Mouse (Mus musculus) forebrain, embryonic 14.5 days (tissue): ENCODE measurements around the gene Pole3. TPM values are rescaled to one million over a fixed set of nuclear protein-coding genes. Genes with fewer than 3 reads are reported as not detected.

ENCODE experiments used
- ATAC-seq: fragments of 200-750 bp; cut with Nextera tagmentation; 2 replicates; pipeline ENCODE4 v1.8.0; 2017; ENCODE audit warnings: mild to moderate bottlenecking, moderate library complexity
- DNase-seq: peaks from one replicate; pipeline ENCODE4 v3.0.0-alpha.2; 2015; ENCODE audit warnings: low spot score
- H3K27ac ChIP-seq: fragments of 300-500 bp; sonication (generic); 2 replicates; pipeline ENCODE4 v1.5.1; 2014; ENCODE audit warnings: low read depth, mild to moderate bottlenecking, control low read depth, low read length, moderate library complexity
- H3K27me3 ChIP-seq: fragments of 300-500 bp; sonication (generic); replicated peaks from 2 replicates; pipeline ENCODE4 v1.6.1; 2014; ENCODE audit warnings: low read length, control low read depth, mixed read lengths; ENCODE audit not compliant: control insufficient read depth, insufficient read depth
- H3K36me3 ChIP-seq: fragments of 300-500 bp; sonication (generic); 2 replicates; pipeline ENCODE4 v1.6.1; 2014; ENCODE audit warnings: low read length, control low read depth; ENCODE audit not compliant: control insufficient read depth, insufficient read depth
- H3K4me1 ChIP-seq: fragments of 300-500 bp; sonication (generic); 2 replicates; pipeline ENCODE4 v1.6.1; 2014; ENCODE audit warnings: antibody characterized with exemption, low read length, control low read depth; ENCODE audit not compliant: control insufficient read depth, insufficient read depth
- H3K4me2 ChIP-seq: fragments of 300-500 bp; sonication (generic); 2 replicates; pipeline ENCODE4 v1.6.1; 2014; ENCODE audit warnings: mild to moderate bottlenecking, control low read depth, low read length
- H3K4me3 ChIP-seq: fragments of 300-500 bp; sonication (generic); 2 replicates; pipeline ENCODE4 v1.5.1; 2014; ENCODE audit warnings: low read depth, low read length, control low read depth
- H3K9ac ChIP-seq: fragments of 300-500 bp; sonication (generic); 2 replicates; pipeline ENCODE4 v1.6.1; 2014; ENCODE audit warnings: mild to moderate bottlenecking, low read length, control low read depth, moderate library complexity
- H3K9me3 ChIP-seq: fragments of 300-500 bp; sonication (generic); replicated peaks from 2 replicates; pipeline ENCODE4 v1.6.1; 2016; ENCODE audit warnings: low read length, control low read depth, mixed read lengths; ENCODE audit not compliant: control insufficient read depth
- WGBS: fragments of 180-500 bp; shearing (Covaris S2); extraction: QIAGEN DNeasy Blood & Tissue Kit; methylation state at CpG from one replicate; pipeline ENCODE4 v1.1.7; 2014; 5-methylcytosine and 5-hydroxymethylcytosine counted together
- polyA plus RNA-seq: library from polyadenylated mRNA; unstranded; fragments of >200 nt; fragmentation: Nextera tagmentation; extraction: Ambion mirVana; gene quantifications from 2 replicates; pipeline ENCODE4 v1.2.1, GENCODE M21; 2014

Gene Pole3
- polyA plus RNA-seq = 78.6 and 80.3 TPM in 2 replicates

DNA sequence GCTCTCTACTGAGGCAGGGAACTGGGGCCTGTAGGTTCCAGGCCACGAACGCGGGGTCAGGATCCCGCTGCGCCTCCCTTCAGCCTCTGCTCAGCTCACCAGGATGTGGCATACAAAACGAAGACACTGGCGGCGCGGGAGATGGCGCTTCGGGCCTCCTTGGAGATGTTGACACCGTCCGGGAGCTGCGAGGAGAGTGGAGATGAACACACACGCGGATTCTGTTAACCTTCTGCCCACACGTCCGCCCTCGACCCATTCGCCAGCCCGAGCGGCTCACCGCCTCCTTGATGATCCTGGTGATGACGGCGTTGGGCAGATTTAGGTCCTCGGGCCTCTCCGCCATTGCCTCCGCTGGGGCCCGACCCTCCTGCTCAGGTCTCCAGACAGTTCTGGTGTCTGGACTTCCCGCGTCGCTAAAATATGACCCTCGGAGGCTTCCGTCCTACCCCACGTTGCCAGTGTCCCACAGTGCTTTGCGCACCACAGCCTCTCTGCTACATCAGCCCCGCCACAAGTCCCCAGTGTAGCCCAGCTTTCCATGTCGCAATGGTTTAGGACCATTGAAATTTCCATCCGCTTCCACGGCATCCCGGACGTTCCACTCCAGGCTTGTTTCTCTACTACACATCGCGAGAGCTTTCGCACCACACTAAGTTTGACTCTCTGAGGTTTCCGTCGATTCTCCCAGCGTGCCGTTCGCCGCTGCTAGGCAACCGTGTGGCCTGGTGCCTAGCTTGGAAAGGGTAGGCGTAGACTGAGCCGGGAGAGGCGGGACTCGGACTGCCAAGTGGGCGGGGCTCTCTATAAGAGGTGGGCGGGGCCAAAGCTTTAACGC is at the start of gene Pole3, which contains the start of gene 4933430I17Rik:
Gene Pole3 (minus strand): TSS at position 418 of the 838 bp plus-strand sequence.
Gene 4933430I17Rik (plus strand): TSS at position 719 of the 838 bp plus-strand sequence.
- H3K36me3 ChIP-seq = peaks cover 10% of the 10 kb centered on the region
- peak within 1 kb of the TSS; percentile 94 for H3K27ac ChIP-seq
- H3K4me3 ChIP-seq = peak within 1 kb of the TSS; percentile 67
- DNase-seq = peak; percentile 99
- H3K9ac ChIP-seq = peak within 1 kb of the TSS; percentile 83
- peak within 1 kb of the TSS; percentile 89 for H3K4me2 ChIP-seq
- H3K27me3 ChIP-seq = no peaks in the 10 kb centered on the region
- ATAC-seq = peak; percentile 98
- H3K9me3 ChIP-seq = no peaks in the 10 kb centered on the region
- H3K4me1 ChIP-seq = peaks cover 7% of the 10 kb centered on the region
- WGBS = under 1% methylated on average over 59 of the region's 59 CpGs

DNA sequence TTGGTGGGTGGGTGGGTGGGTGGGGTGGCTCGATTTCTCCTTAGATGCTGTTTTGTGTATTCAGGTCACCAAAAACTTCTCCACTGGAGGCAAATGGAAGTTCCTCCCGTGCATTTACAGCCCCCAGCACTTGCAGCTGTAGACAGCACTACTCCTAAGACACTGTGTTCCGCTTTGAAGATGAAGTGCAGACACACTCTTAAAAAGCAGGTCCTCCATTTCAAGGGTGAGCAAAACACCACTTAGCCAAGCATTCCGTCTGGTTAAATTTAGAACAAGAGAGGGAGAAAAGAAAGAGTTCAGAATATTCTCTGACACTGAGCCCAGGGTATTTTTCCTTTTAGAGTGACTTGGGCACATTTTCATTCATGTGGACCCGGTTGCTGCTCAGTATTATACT is 45.2 kb upstream of the Pole3 start:
- Histone ChIP-seq H3K4me1 (no peaks in the 10 kb centered on the region), H3K9ac (no peak overlapping the region), H3K27me3 (no peaks in the 10 kb centered on the region), H3K27ac (no peak overlapping the region), H3K4me3 (no peak overlapping the region), H3K9me3 (no peaks in the 10 kb centered on the region), H3K36me3 (no peaks in the 10 kb centered on the region), H3K4me2 (no peak overlapping the region)
- ATAC-seq (no peak), DNase-seq (no peak)
- WGBS = 80% methylated on average over 5 of the region's 5 CpGs

DNA sequence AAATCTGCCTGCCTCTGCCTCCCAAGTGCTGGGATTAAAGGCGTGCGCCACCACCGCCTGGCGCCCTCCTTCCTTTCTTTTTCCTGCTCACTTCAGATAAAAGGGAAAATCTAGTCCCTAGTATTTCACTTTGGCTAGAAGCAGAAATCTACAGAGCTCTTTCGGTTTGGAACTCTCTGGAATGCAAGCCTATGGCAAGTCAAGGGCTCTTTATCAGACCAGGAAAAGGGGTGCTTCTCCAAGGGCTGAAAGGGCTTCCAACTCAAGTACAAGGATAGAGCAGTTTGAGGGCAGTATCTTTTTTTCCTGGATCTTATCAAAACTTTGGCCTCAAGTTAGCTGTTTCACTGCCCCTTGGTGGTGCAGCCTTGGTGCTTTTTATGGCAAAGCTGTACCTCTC is 44.7 kb upstream of the Pole3 start:
- Histone ChIP-seq H3K4me1 (no peaks in the 10 kb centered on the region), H3K4me2 (no peak overlapping the region), H3K9ac (no peak overlapping the region), H3K27ac (no peak overlapping the region), H3K4me3 (no peak overlapping the region), H3K27me3 (no peaks in the 10 kb centered on the region), H3K36me3 (no peaks in the 10 kb centered on the region), H3K9me3 (no peaks in the 10 kb centered on the region)
- DNase-seq = no peak
- ATAC-seq = no peak
- 91% methylated on average over 5 of the region's 5 CpGs for WGBS

DNA sequence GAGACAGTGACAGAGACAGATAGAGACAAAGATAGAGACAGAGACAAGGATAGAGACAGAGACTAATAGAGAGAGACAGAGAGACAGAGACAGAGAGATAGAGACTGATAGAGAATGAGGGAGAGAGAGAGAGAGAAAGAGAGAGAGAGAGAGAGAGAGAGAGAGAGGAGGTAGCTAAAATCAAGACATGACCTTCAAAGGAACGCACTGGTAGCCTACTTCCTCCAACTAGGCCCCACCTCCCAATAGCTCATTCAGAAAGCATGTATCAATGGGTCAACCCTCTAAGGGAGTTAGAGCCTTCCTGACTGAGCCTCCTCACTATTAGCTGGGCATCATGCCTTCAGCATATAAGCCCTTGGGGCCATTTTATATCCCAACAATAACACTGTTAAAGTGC is 43.5 kb upstream of the Pole3 start:
- no peak for ATAC-seq
- Histone ChIP-seq H3K27ac (no peak overlapping the region), H3K9ac (no peak overlapping the region), H3K4me3 (no peak overlapping the region), H3K4me2 (no peak overlapping the region), H3K36me3 (no peaks in the 10 kb centered on the region), H3K4me1 (no peaks in the 10 kb centered on the region), H3K9me3 (no peaks in the 10 kb centered on the region), H3K27me3 (no peaks in the 10 kb centered on the region)
- WGBS = 83% methylated on average over 1 of the region's 1 CpGs
- no peak for DNase-seq

DNA sequence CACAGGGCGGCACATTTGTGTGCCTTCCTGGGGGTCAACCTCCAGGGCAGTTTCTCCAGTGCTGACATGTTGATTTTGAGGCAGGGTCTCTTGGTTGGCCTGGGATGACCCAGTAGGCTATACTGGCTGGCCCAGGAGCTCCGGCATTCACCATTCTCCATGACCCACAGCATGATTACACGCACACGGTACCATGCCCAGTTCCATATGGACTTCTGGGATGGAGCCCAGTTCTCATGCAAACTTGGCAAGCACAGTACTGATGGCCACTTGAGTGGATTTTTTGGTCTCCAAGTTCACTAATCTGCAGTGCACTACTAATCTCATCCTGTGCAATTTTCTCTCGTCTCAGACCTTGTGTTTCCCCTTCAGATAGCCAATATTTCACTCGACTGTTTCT is 42.8 kb upstream of the Pole3 start:
- H3K4me1 ChIP-seq = no peaks in the 10 kb centered on the region
- H3K4me2 ChIP-seq = no peak overlapping the region
- no peak overlapping the region for H3K4me3 ChIP-seq
- no peak for DNase-seq
- H3K9ac ChIP-seq = no peak overlapping the region
- no peak overlapping the region for H3K27ac ChIP-seq
- ATAC-seq = no peak
- H3K9me3 ChIP-seq = no peaks in the 10 kb centered on the region
- H3K36me3 ChIP-seq = no peaks in the 10 kb centered on the region
- 91% methylated on average over 6 of the region's 6 CpGs for WGBS
- H3K27me3 ChIP-seq = no peaks in the 10 kb centered on the region

DNA sequence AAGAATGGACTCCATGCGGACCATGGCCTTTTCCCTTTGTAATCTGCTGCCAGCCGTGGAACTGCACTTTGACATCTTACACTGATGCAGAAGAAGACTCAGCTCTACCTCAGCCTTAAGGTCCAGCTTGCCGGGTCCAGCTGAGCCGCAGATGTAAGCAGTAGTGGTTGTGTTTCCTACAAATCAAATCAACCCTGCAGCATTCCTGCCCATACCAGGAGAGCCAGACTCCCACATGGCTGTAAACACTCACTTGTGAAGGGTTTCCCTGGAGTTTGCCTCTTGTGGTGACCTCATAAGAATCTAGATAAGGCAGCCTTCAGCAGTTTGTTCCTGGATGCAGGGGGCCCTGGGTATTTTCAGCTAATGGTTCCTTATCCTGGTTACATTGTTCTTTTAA is 41.7 kb upstream of the Pole3 start:
- H3K4me2 ChIP-seq = no peak overlapping the region
- WGBS = 86% methylated on average over 4 of the region's 4 CpGs
- H3K9me3 ChIP-seq = no peaks in the 10 kb centered on the region
- H3K4me1 ChIP-seq = no peaks in the 10 kb centered on the region
- H3K27me3 ChIP-seq = no peaks in the 10 kb centered on the region
- no peak for DNase-seq
- no peaks in the 10 kb centered on the region for H3K36me3 ChIP-seq
- no peak overlapping the region for H3K9ac ChIP-seq
- no peak for ATAC-seq
- H3K4me3 ChIP-seq = no peak overlapping the region
- H3K27ac ChIP-seq = no peak overlapping the region

DNA sequence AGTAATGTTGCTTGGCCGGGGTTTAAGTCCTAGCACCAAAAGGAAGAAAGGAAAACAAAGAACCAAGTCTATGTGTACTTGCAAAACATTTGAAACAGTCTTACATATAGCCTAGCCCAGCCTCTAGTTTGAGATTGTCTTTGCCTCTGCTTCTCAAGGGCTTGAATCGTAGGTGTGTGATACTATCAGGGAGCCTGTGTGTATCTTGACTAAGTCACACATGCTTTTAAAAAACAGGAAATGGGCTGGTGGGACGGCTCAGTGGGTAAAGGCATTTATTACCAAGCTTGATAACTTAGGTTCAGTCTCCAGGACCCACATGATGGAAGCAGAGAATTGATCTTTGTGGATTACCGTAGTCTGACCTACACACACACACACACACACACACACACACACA is 37.1 kb upstream of the Pole3 start:
- no peaks in the 10 kb centered on the region for H3K27me3 ChIP-seq
- H3K9ac ChIP-seq = no peak overlapping the region
- H3K4me3 ChIP-seq = no peak overlapping the region
- DNase-seq = no peak
- H3K36me3 ChIP-seq = no peaks in the 10 kb centered on the region
- WGBS = 72% methylated on average over 4 of the region's 4 CpGs
- H3K27ac ChIP-seq = no peak overlapping the region
- H3K4me1 ChIP-seq = no peaks in the 10 kb centered on the region
- ATAC-seq = no peak
- H3K4me2 ChIP-seq = no peak overlapping the region
- no peaks in the 10 kb centered on the region for H3K9me3 ChIP-seq

DNA sequence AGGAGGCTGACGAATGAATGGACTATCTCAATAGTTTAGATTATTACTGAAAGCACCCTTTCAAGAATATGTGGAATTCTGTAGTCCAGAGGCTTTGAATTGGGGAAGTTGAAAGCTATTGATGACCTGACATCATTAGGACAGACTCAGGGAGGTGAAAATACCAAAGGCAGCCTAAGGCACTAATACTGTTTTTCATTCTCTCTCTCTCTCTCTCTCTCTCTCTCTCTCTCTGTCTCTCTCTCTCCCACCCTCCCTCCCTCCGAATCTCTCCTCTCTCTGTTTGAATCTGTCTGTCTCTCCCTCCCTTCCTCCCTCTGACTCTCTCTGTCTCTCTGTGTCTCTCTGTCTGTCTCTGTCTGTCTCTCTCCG is 36.7 kb upstream of the Pole3 start:
- H3K27ac ChIP-seq = no peak overlapping the region
- no peak overlapping the region for H3K4me2 ChIP-seq
- ATAC-seq = no peak; the same call in none of the 2 replicates

DNA sequence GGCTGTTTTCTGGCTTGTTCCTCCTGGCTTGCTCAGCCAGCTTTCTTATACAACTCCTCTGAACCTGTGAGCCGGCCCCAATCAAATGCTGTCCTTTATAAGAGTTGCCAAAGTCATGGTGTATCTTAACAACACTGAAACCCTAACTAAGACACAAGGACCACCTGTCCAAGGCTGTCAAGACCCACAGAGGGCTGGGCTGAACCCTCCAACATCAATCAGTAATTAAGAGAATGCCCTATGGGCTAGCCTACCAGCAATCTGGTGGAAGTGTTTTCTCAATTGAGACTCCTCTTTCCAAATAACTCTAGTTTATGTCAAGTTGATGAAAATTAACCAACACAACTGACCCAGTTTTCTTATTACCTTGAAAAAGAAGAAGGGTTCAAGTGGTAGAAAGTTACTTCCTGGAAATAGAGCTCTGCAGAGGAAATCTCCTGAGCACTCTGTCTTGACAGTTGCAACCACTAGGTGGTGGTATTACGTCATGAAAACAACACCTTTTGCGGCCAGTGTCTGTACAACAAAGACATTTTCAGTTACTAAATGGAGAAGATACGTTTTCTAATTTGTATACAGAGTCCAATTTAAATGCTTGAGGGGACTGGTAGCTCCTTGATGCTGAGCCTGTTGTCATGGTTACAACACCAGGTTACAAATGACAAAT is 36.2 kb upstream of the Pole3 start:
- H3K4me2 ChIP-seq = no peak overlapping the region
- no peak overlapping the region for H3K4me3 ChIP-seq
- no peaks in the 10 kb centered on the region for H3K4me1 ChIP-seq
- H3K27ac ChIP-seq = no peak overlapping the region
- ATAC-seq = peak; percentile 88
- no peaks in the 10 kb centered on the region for H3K9me3 ChIP-seq
- peak; percentile 94 for DNase-seq
- no peaks in the 10 kb centered on the region for H3K36me3 ChIP-seq
- no peaks in the 10 kb centered on the region for H3K27me3 ChIP-seq
- no peak overlapping the region for H3K9ac ChIP-seq
- 18% methylated on average over 4 of the region's 4 CpGs for WGBS

More for the DNA sequence above, 36.7 kb upstream of the Pole3 start:
- Histone ChIP-seq H3K27me3 (no peaks in the 10 kb centered on the region), H3K9me3 (no peaks in the 10 kb centered on the region), H3K9ac (no peak overlapping the region), H3K4me1 (no peaks in the 10 kb centered on the region), H3K36me3 (no peaks in the 10 kb centered on the region), H3K4me3 (no peak overlapping the region)
- WGBS = 45% methylated on average over 3 of the region's 3 CpGs
- no peak for DNase-seq
